In genomic region chr6:119408582-119408981, GRCm38 (mm10) we compare ENCODE assay signal across 15 mouse cellular contexts. TPM values are rescaled to one million over a fixed set of nuclear protein-coding genes. Genes with fewer than 3 reads are reported as not detected.
DNase-seq lines count a peak whose midpoint lies in the region; ATAC-seq and TF ChIP-seq lines count a peak whose summit lies in the region.
"Had no signal": no experiment of that assay in that cellular context is flagged by ENCODE, and none has a peak within 500 bp of the region (broad histone marks: within the 10 kb centered on the region; RNA-seq: fewer than 3 reads in every experiment).

No protein-coding gene starts in this region.

- ATAC-seq in hematopoietic stem cell, adult 5-6 weeks (replicated peaks in 1 of 2; ENCODE audit: insufficient read depth in 1 of 2, low FRiP score in 2 of 2, low TSS enrichment in 1 of 2, low read depth in 1 of 2, poor library complexity in 2 of 2, severe bottlenecking in 2 of 2): peak; percentile 86 to 87
- ATAC-seq: forebrain, embryonic 14.5 days; hindbrain, embryonic 16.5 days had no signal

- intact Hi-C loops in heart, postnatal 25 days (cut with DNase I): no loop called here

- peaks cover 3% of the 10 kb centered on the region for H3K4me1 ChIP-seq in thymus, adult 2 months (replicated peaks; ENCODE audit: control insufficient read depth, insufficient read depth, low read length)
- H3K4me1 ChIP-seq: kidney, embryonic 15.5 days had no signal

- peak; percentile 16 for DNase-seq in thymus, adult 2 months
- DNase-seq in thymus, postnatal 10 days (ENCODE audit: low spot score in 2 of 2): no peak
- peak; percentile 81 for DNase-seq in naive thymus-derived CD4-positive, alpha-beta T cell, adult 2 months (ENCODE audit: low read depth)
- no peak for DNase-seq in frontal cortex, postnatal 14 days (ENCODE audit: low spot score in 2 of 2)
- no peak for DNase-seq in c-Kit-positive CD71-positive TER-119-positive erythroid progenitor cells, embryonic 14.5 days (ENCODE audit: low spot score)
- no peak for DNase-seq in heart, postnatal 25 days (ENCODE audit: low spot score)
- no peak for DNase-seq in natural killer cell, adult 2 months (ENCODE audit: low spot score in 2 of 2)
- DNase-seq: cerebellum, adult 9-10 months; heart, adult 11 months; right cerebral cortex, postnatal 4 days had no signal

- H3K36me3 ChIP-seq in thymus, adult 2 months (ENCODE audit: control insufficient read depth, insufficient read depth, low read length): no peaks in the 10 kb centered on the region
- H3K36me3 ChIP-seq: kidney, embryonic 15.5 days had no signal

- no peak overlapping the region for H3K4me3 ChIP-seq in thymus, adult 2 months (ENCODE audit: control insufficient read depth, insufficient read depth, low read length)
- H3K4me3 ChIP-seq: kidney, embryonic 15.5 days; left cerebral cortex, adult 2 months had no signal

- no peak for TF ChIP-seq CTCF in thymus, adult 2 months (IDR thresholded peaks at IDR 0.05; ENCODE audit: borderline replicate concordance, control insufficient read depth, extremely low read depth, insufficient read depth, low read length, poor library complexity)

- no peaks in the 10 kb centered on the region for H3K27me3 ChIP-seq in thymus, adult 2 months (ENCODE audit: control insufficient read depth, insufficient read depth, low read length)
- H3K27me3 ChIP-seq: kidney, embryonic 15.5 days had no signal

- TF ChIP-seq POLR2A in thymus, adult 2 months (IDR thresholded peaks at IDR 0.05; ENCODE audit: control insufficient read depth, extremely low read depth, insufficient read depth, low read length, poor library complexity): no peak

- 8% methylated on average over 9 of the region's 9 CpGs for WGBS in thymus, adult 2 months

- H3K27ac ChIP-seq in thymus, adult 2 months (ENCODE audit: control insufficient read depth, insufficient read depth, low read length): no peak overlapping the region
- H3K27ac ChIP-seq: kidney, embryonic 15.5 days; left cerebral cortex, adult 2 months had no signal

RNA-seq across cellular contexts. Expression of gene Adipor2, which starts 8.9 kb away (rescaled TPM):
- 63.8 and 70.7 TPM in 2 replicates for polyA plus RNA-seq in thymus, adult 2 months (2012; rRNA removed)
- total RNA-seq in hematopoietic stem cell, adult 5-6 weeks (2017): 145 and 155 TPM in 2 replicates
- total RNA-seq in heart, postnatal 25 days (2021): 10 to 100 TPM; 56.1 to 58.0 TPM

Comparison
In these comparisons a context has a peak if more than half of its experiments do, and no peak if none do; other contexts are left out.
1. DNase-seq: peak in thymus, adult 2 months (single experiment) and naive thymus-derived CD4-positive, alpha-beta T cell, adult 2 months (single experiment); none in thymus, postnatal 10 days (0 of 2), frontal cortex, postnatal 14 days (0 of 2), c-Kit-positive CD71-positive TER-119-positive erythroid progenitor cells, embryonic 14.5 days (single experiment), heart, postnatal 25 days (single experiment) and natural killer cell, adult 2 months (0 of 2).